Mouse (Mus musculus) ovary, adult 10 weeks (tissue): ENCODE data around the gene Tbcc. TPM values are rescaled to one million over a fixed set of nuclear protein-coding genes. Genes with fewer than 3 reads are reported as not detected.

Experiments
- polyA plus RNA-seq: library from polyadenylated mRNA; stranded (reverse); fragments of 350-450 nt; fragmentation: Illumina TruSeq; extraction: RNeasy Lipid Tissue Mini Kit (QIAGEN cat#74804); gene quantifications from one replicate; pipeline ENCODE4 v1.2.3, GENCODE M21; 2014

Gene Tbcc
- polyA plus RNA-seq, result 2.1 TPM

GRCm38 (mm10) chr17:46890116-46890815 lies at the start of gene Tbcc:
Gene Tbcc (plus strand): TSS chr17:46890684.

GRCm38 (mm10) chr17:46857903-46858748 lies 32.4 kb upstream of the Tbcc start, which contains the start of gene Bicral:
Gene Bicral (minus strand): TSS chr17:46858482.

GRCm38 (mm10) chr17:46910186-46910585 lies 19.7 kb downstream of the Tbcc start, which contains the start of gene Prph2:
Gene Prph2 (plus strand): TSS chr17:46910459.

Other genes starting within 250 kb of the Tbcc start
- not detected for gene Klc4, start 244.7 kb upstream of the Tbcc start, polyA plus RNA-seq
- 0.83 TPM for gene Mrpl2, start 244.5 kb upstream of the Tbcc start, polyA plus RNA-seq
- gene Cul7, start 240.3 kb upstream of the Tbcc start, polyA plus RNA-seq, result 0.37 TPM
- 2.2 TPM for gene Rrp36, start 216.3 kb upstream of the Tbcc start, polyA plus RNA-seq
- 2.4 TPM for gene Mea1, start 211.9 kb upstream of the Tbcc start, polyA plus RNA-seq
- 4.6 TPM for gene Klhdc3, start 209.8 kb upstream of the Tbcc start, polyA plus RNA-seq
- gene Ppp2r5d, start 185.6 kb upstream of the Tbcc start, polyA plus RNA-seq, result 9.5 TPM
- 0.46 TPM for gene Pex6, start 179.2 kb upstream of the Tbcc start, polyA plus RNA-seq
- gene Gnmt, start 161.5 kb upstream of the Tbcc start, polyA plus RNA-seq, result not detected
- 3.2 TPM for gene Cnpy3, start 138.5 kb upstream of the Tbcc start, polyA plus RNA-seq
- not detected for gene Ptcra, start 127.0 kb upstream of the Tbcc start, polyA plus RNA-seq
- 11.5 TPM for gene 2310039H08Rik, start 118.0 kb upstream of the Tbcc start, polyA plus RNA-seq
- gene Rpl7l1, start 108.0 kb upstream of the Tbcc start, polyA plus RNA-seq, result 31.4 TPM
- gene Bicral, start 32.2 kb upstream of the Tbcc start, polyA plus RNA-seq, result 12.3 TPM
- not detected for gene Prph2, start 19.8 kb downstream of the Tbcc start, polyA plus RNA-seq
- gene Ubr2, start 119.9 kb downstream of the Tbcc start, polyA plus RNA-seq, result 29.3 TPM